Mouse (Mus musculus) gonadal fat pad, adult 2 months (tissue): ENCODE data around the gene Elf2. TPM values are rescaled to one million over a fixed set of nuclear protein-coding genes. Genes with fewer than 3 reads are reported as not detected.
"Not testable (repeated sequence)": the region's sequence is repeated elsewhere in the genome, so short reads cannot be mapped to it uniquely, and the experiment has no call there.

ENCODE experiments used
- DNase-seq: peaks from one replicate; pipeline ENCODE4 v3.0.0-alpha.2; 2012; ENCODE audit warnings: low read depth
- polyA plus RNA-seq: library from polyadenylated mRNA; depleted of rRNA; stranded (reverse); fragments of >200 nt; gene quantifications from 2 replicates; pipeline ENCODE4 v1.2.3, GENCODE M21; 2012

Elf2 gene
- polyA plus RNA-seq, 1 experiment: 36.7 TPM

DNA sequence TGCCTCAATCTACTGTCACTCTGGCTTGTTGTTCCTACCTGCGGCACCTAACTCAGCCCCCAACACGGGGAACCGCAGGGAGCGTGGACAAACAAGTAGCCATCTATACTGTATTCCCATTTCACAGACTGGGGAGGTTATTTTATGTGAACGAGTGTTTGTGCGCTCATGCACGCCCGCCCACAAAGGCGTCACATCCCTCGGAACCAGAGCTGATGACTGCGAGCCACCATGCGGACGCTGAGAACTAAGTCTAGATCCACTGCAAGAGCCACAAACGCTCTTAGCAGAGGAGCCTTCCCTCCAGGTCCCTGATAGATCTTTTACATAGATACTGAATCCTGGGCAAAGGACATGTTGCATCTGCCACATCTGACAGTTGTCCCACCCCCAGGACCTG, 10.4 kb downstream of the Elf2 start:
- no peak for DNase-seq

- no peak for DNase-seq
Observed at GRCm38 (mm10) chr3:51328546-51328945, 11.9 kb downstream of the Elf2 start.

DNA sequence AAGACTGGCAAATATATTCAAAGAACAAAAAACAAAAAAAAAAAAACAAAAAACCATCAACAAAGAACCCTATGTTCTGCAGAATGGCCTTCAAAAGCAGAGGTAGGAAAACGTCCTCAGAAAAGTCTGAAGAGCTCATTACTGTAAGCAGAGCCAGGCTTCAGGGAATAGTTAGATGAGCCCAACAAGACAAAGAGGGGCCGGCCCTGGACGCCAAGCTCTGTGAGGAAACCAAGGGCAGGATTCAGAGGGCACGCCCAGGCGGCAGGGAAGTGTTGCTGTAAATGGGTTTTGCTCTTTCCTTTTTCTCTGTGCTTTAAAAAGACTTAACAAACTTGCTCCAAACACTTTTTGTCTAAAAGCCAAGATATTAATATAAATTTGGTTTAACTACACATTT, 12.6 kb downstream of the Elf2 start:
- DNase-seq: no peak

- DNase-seq: no peak
Observed at GRCm38 (mm10) chr3:51327429-51327797, 13.1 kb downstream of the Elf2 start.

GRCm38 (mm10) chr3:51326664-51327428, 13.6 kb downstream of the Elf2 start:
- no peak for DNase-seq

GRCm38 (mm10) chr3:51325475-51325874, 15.0 kb downstream of the Elf2 start:
- no peak for DNase-seq

GRCm38 (mm10) chr3:51323006-51323405, 17.5 kb downstream of the Elf2 start:
- DNase-seq: no peak

DNA sequence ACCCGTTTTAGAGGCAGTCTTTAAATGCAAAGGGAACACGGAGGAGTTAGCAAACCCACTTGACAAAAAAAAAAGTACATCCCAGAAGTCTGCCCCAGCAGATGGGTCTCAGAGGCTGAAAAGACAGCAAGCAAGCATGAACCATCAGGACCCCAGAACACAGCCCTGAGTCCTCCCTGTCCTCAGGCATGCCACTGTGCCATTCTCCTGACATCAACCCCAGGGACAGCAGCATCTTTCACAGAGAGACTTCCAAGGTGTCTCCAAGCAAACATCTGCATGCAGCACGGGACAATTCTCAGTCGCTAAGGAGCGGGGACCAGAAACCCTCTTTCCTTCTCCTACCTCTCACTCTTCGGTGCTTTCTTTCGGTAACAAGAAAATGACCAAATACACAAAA, 18.1 kb downstream of the Elf2 start:
- no peak for DNase-seq

DNA sequence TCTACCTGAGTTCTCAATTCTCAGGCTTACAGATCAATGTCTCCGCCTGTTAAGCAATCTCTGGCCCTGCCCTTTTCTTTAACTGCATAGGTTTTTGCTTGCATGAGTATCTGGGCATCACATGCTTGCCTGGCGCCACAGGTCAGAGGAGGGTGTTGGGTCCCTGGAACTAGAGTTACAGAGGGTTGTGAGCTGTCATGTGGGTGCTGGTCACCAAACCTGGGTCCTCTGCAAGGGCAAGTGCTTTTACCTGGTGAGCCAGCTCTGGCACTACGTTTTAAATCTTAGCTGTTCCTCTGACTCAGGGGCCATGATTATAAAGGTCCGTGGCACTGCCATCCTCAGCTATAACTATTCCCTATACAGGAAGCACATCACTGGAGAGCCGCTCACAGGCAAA, 19.3 kb downstream of the Elf2 start:
- no peak for DNase-seq

- DNase-seq: not testable (repeated sequence)
Observed at GRCm38 (mm10) chr3:51318053-51318452, 22.4 kb downstream of the Elf2 start.

GRCm38 (mm10) chr3:51316876-51317275, 23.6 kb downstream of the Elf2 start:
- no peak for DNase-seq

GRCm38 (mm10) chr3:51311638-51312037, 28.8 kb downstream of the Elf2 start:
- DNase-seq: no peak

- DNase-seq: no peak
Observed at GRCm38 (mm10) chr3:51310098-51310497, 30.4 kb downstream of the Elf2 start.

- DNase-seq: no peak
Observed at GRCm38 (mm10) chr3:51306621-51307020, 33.8 kb downstream of the Elf2 start.

GRCm38 (mm10) chr3:51305961-51306360, 34.5 kb downstream of the Elf2 start:
- no peak for DNase-seq

GRCm38 (mm10) chr3:51302971-51303476, 37.4 kb downstream of the Elf2 start:
- no peak for DNase-seq

DNA sequence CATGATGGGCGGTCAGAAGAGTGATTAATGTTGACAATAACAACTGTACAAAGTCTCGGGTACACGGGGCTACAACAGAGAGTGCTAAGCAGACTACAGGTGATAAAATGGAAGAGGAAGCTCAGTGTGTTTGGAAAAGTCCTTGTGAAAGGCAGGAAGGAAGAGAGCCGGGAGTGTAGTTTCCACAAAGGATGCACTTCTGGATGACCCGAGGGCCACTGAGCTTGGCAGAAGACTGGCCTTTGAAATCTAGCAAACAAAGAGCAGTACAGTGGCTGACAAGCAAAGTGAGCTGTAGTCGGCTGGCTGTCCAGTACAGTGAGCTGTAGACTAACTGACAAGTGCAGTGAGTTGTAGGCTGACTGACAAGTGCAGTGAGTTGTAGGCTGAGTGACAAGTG, 38.9 kb downstream of the Elf2 start:
- DNase-seq: no peak

DNA sequence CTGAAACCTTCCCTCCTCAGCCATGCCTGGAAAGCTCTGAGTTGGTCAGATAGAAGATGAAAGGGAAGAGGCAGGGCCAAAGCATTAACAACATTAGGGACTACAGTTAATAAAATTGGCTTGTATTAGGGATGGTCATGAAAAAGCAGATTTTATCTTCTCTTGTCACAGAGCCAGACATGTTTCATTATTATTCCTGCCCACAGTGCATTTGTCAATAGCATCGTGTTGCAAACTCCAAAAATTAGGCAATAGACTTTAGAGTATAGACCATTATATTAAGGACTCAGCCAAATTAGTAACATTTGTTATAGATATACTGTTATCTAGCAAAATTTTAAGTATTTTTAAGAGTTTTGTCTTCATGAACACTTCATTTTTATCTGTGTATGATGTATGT, 43.7 kb downstream of the Elf2 start:
- no peak for DNase-seq

DNA sequence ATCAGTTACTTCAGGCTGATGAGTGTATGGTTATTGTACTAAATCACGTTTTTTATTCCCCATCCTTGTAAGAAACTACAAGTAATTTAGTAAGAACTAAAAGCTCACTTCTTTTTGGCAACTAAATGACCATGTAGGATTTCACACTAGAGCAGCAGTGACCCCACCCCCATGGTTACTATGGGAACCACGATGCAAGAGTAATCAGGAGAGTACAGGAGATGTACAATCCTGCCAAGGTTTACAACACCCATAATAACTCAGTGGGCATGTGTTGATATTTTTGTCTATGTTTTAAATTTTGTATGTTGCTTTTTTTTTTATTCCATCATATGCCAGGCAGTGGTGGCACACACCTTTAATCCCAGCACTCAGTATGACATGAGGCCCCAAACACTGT, 45.2 kb downstream of the Elf2 start:
- no peak for DNase-seq

- DNase-seq: no peak
Observed at GRCm38 (mm10) chr3:51294251-51294650, 46.2 kb downstream of the Elf2 start.

GRCm38 (mm10) chr3:51288880-51289821, 51.3 kb downstream of the Elf2 start:
- no peak for DNase-seq

GRCm38 (mm10) chr3:51284375-51284774, 56.1 kb downstream of the Elf2 start:
- no peak for DNase-seq

GRCm38 (mm10) chr3:51281727-51282126, 58.7 kb downstream of the Elf2 start:
- DNase-seq: no peak
